Mouse (Mus musculus) spleen, postnatal 10 days (tissue): ENCODE data around the gene Phf23.

Experiments used
- DNase-seq, 2 experiments: peaks; one replicate each; pipeline ENCODE4 v3.0.0; 2021 to 2022; ENCODE audit warnings: low spot score in 2 of 2

The Phf23 gene

GRCm38 (mm10) chr11:70021264-70022132, 25.9 kb downstream of the Phf23 start:
- peak; percentile 82 to 97 for DNase-seq

GRCm38 (mm10) chr11:70023481-70024150, 28.0 kb downstream of the Phf23 start:
- DNase-seq = no peak

GRCm38 (mm10) chr11:70024151-70024514, 28.6 kb downstream of the Phf23 start:
- DNase-seq = no peak

- DNase-seq = no peak
Measured at GRCm38 (mm10) chr11:70026689-70027088, 31.1 kb downstream of the Phf23 start.

GRCm38 (mm10) chr11:70027397-70027796, 31.8 kb downstream of the Phf23 start:
- no peak for DNase-seq

GRCm38 (mm10) chr11:70028401-70029129, 33.0 kb downstream of the Phf23 start:
- DNase-seq = no peak

GRCm38 (mm10) chr11:70029130-70029801, 33.7 kb downstream of the Phf23 start:
- peak in 1 of 2 experiments; percentile 75 for DNase-seq

- no peak for DNase-seq
Measured at GRCm38 (mm10) chr11:70029829-70030550, 34.4 kb downstream of the Phf23 start.

GRCm38 (mm10) chr11:70030651-70031320, 35.2 kb downstream of the Phf23 start:
- DNase-seq = no peak

- no peak for DNase-seq
Measured at GRCm38 (mm10) chr11:70031321-70031670, 35.7 kb downstream of the Phf23 start.

- DNase-seq = no peak
Measured at GRCm38 (mm10) chr11:70038174-70038573, 42.6 kb downstream of the Phf23 start.

GRCm38 (mm10) chr11:70039631-70040030, 44.1 kb downstream of the Phf23 start:
- no peak for DNase-seq

- DNase-seq = no peak
Measured at GRCm38 (mm10) chr11:70040184-70040583, 44.6 kb downstream of the Phf23 start.

- DNase-seq = no peak
Measured at GRCm38 (mm10) chr11:70042309-70043085, 46.9 kb downstream of the Phf23 start.

GRCm38 (mm10) chr11:70043665-70044064, 48.1 kb downstream of the Phf23 start:
- DNase-seq = no peak

GRCm38 (mm10) chr11:70045435-70045834, 49.9 kb downstream of the Phf23 start:
- DNase-seq = no peak

- no peak for DNase-seq
Measured at GRCm38 (mm10) chr11:70049366-70049765, 53.8 kb downstream of the Phf23 start.
